Mouse (Mus musculus): ENCODE data around the gene Myl12a.

The Myl12a gene

DNA sequence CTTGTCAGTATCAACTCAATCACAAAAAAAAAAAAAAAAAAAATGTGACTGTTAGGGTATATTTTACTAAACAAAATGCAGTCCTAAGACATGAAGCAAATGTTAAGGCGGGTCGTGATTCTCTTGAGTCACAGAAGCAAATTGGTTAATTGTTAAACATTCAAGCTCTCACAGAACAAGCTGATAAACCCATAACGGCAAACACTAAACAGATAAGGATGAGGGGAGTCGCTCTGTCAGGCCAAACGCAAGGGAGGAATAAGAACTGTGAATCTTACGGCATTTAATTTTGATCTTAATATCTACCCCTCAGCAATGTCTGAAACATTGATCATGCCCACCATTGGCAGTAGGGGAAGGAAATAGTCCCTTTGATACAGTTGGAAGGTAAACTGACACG, 53.5 kb downstream of the Myl12a start:
- in situ Hi-C loops (cut with MboI, MseI) = no loop called here

- in situ Hi-C loops (cut with MboI, MseI) = no loop called here
Observed at GRCm38 (mm10) chr17:70948721-70949120, 54.0 kb downstream of the Myl12a start.

- in situ Hi-C loops (cut with MboI, MseI) = no loop called here
Observed at GRCm38 (mm10) chr17:70943779-70944178, 58.9 kb downstream of the Myl12a start.

Data from T-helper 17 cell (primary cell).